Mouse (Mus musculus) spleen, adult 2 months (tissue): ENCODE measurements around the gene Mapk8ip1. TPM values are rescaled to one million over a fixed set of nuclear protein-coding genes. Genes with fewer than 3 reads are reported as not detected.

Experiments
- DNase-seq, 2 experiments: peaks; one replicate each; pipeline versions ENCODE4 v3.0.0 to v3.0.0-alpha.2; 2012 to 2021; ENCODE audit warnings: low spot score in 2 of 2, low read depth in 1 of 2
- H3K27ac ChIP-seq: fragments of 200-500 bp; 2 replicates; pipeline ENCODE4 v1.5.1; 2012; ENCODE audit warnings: low read length, inconsistent platforms; ENCODE audit not compliant: insufficient read depth
- H3K27me3 ChIP-seq: fragments of 200-500 bp; 2 replicates; pipeline ENCODE4 v1.6.1; 2012; ENCODE audit warnings: mild to moderate bottlenecking, moderate library complexity, low read length, inconsistent platforms; ENCODE audit not compliant: control insufficient read depth, insufficient read depth
- H3K36me3 ChIP-seq: fragments of 200-500 bp; 2 replicates; pipeline ENCODE4 v1.6.1; 2012; ENCODE audit warnings: mild to moderate bottlenecking, low read length, inconsistent platforms; ENCODE audit not compliant: control insufficient read depth, insufficient read depth
- H3K4me1 ChIP-seq: fragments of 200-500 bp; 2 replicates; pipeline ENCODE4 v1.6.1; 2011; ENCODE audit warnings: inconsistent platforms; ENCODE audit not compliant: control insufficient read depth, insufficient read depth, insufficient read length
- H3K4me3 ChIP-seq: fragments of 200-500 bp; 2 replicates; pipeline ENCODE4 v1.5.1; 2011; ENCODE audit warnings: mild to moderate bottlenecking, inconsistent platforms; ENCODE audit not compliant: insufficient read depth, insufficient read length; ENCODE audit errors: extremely low read depth
- CTCF ChIP-seq: fragments of 200-500 bp; IDR thresholded peaks from 2 replicates; pipeline ENCODE4 v1.5.1; 2011; ENCODE audit warnings: mild to moderate bottlenecking, inconsistent platforms; ENCODE audit not compliant: insufficient read depth, insufficient read length, insufficient replicate concordance; ENCODE audit errors: extremely low read depth
- POLR2A ChIP-seq: fragments of 200-500 bp; IDR thresholded peaks from 2 replicates; pipeline ENCODE4 v1.6.1; 2011; ENCODE audit warnings: low read depth, low read length, inconsistent platforms
- WGBS: fragments of 180-500 bp; shearing (Covaris S2); methylation state at CpG from one replicate; pipeline ENCODE4 v1.1.7; 2018; 5-methylcytosine and 5-hydroxymethylcytosine counted together
- polyA plus RNA-seq: library from polyadenylated mRNA; depleted of rRNA; stranded (reverse); fragments of >200 nt; gene quantifications from 2 replicates; pipeline ENCODE4 v1.2.3, GENCODE M21; 2012; rRNA removed

Mapk8ip1 gene
- 4.5 and 5.0 TPM in 2 replicates for polyA plus RNA-seq

DNA sequence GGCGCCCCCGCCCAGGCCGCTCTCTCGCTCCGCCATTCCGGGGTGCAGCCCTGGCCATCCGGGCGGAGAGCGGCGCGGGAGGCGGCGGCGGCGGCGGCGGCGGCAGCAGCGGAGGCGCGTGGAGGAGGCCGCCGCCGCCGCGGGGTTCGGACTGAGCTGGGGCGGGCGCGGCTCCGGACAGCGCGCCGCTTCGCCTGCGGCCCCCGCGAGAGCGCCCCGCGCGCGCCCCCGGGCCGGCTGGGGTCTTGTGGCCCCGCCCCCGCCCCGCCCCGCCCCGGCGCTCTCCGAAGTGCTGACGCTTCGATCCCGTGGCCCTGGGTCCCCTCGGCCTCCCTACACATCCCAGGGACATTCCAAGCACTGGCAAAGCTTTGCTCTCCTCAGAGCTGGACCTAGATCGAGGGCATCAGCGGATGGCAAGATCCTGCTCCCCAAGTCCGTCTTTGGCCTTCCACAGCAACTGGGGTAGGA, at the start of gene Mapk8ip1:
Gene Mapk8ip1, minus strand, starts transcription at position 173 of the 471 bp plus-strand sequence.
- TF ChIP-seq CTCF = no peak
- no peak for TF ChIP-seq POLR2A
- Histone ChIP-seq H3K4me1 (no peaks in the 10 kb centered on the region), H3K4me3 (no peak within 1 kb of the TSS; the same call in 1 of the 2 replicates), H3K36me3 (no peaks in the 10 kb centered on the region), H3K27me3 (peaks cover 9% of the 10 kb centered on the region), H3K27ac (no peak within 1 kb of the TSS)
- 31% methylated on average over 33 of the region's 59 CpGs for WGBS
- DNase-seq = no peak

DNA sequence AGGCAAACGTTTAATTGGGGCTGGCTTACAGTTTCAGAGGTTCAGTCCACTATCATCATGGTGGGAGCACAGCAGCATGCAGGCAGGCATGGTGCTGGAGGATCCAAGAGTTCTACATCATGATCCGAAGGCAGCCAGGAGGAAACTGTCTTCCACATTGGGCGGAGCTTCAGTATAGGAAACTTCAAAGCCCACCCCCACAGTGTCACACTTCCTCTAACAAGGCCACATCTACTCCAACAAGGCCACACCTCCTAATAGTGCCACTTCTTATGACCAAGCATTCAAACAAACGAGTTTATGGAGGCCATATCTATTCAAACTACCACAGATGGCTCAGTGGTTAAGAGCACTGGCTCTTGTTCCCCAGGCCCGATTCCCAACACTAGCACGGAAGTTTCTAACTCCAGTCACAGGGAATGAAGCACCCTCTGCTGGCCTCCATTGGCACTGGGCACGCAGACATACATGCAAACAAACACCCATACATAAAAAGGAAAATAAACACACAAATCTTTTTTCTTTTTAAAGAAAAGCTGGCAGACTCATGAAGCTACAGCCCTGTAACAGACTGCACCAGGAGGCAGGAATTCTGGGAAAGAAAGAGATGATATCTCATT, 46.2 kb upstream of the Mapk8ip1 start:
- TF ChIP-seq CTCF (no peak), POLR2A (no peak)
- H3K4me1 ChIP-seq = peaks cover 4% of the 10 kb centered on the region; the same call in 1 of the 2 replicates
- no peaks in the 10 kb centered on the region for H3K27me3 ChIP-seq
- no peak overlapping the region for H3K4me3 ChIP-seq
- DNase-seq = no peak
- 79% methylated on average over 7 of the region's 7 CpGs for WGBS
- 0 out of 2 replicates have a peak, but pooled peaks cover 1% of the 10 kb centered on the region for H3K36me3 ChIP-seq
- H3K27ac ChIP-seq = no peak overlapping the region

DNA sequence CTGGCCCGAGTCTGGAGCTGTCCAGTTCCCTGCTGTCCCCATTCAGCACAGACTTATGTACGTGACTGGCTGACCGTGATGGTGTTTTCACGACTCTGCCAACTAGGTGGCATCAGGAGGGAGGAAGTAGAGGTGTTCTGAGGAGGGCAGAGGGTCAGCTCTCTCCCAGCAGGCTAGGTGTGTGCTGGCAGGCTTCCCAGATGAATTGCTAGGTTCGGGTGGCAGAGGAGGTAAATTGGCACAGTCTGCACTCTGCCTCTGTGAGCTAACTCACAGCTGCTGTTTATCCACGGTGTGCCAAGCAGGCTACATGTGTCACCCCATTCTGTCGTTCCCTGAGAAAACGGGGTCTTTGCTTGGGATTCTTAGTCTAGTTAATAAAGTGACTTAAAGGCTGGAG, 45.6 kb upstream of the Mapk8ip1 start:
- 70% methylated on average over 8 of the region's 8 CpGs for WGBS
- H3K36me3 ChIP-seq = no peaks in the 10 kb centered on the region
- H3K4me3 ChIP-seq = no peak overlapping the region
- TF ChIP-seq POLR2A = no peak
- no peak for TF ChIP-seq CTCF
- DNase-seq = no peak
- no peaks in the 10 kb centered on the region for H3K27me3 ChIP-seq
- no peak overlapping the region for H3K27ac ChIP-seq
- peaks cover 4% of the 10 kb centered on the region; the same call in 1 of the 2 replicates for H3K4me1 ChIP-seq

DNA sequence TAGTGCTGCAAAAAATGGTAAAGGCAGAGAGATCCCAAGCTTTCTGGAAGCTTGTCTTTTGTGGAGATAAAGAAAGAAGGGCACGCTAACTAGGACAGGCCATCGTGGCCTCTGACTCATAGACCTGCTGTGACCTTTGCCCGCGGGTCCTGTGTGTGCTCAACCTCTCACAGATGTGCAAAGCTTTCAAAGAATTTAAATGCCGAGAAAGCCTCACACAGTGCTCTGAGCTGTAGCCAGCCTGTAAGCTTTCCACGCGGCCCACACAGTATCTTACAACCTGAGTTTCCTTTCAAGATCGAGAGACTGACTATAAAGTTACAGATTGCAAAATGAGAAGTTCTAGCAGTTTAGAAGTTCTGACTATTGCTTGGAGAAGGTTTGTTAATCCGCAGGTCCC, 44.8 kb upstream of the Mapk8ip1 start:
- H3K27me3 ChIP-seq = no peaks in the 10 kb centered on the region
- peaks cover 4% of the 10 kb centered on the region; the same call in 1 of the 2 replicates for H3K4me1 ChIP-seq
- WGBS = 67% methylated on average over 9 of the region's 9 CpGs
- no peak overlapping the region for H3K27ac ChIP-seq
- DNase-seq = no peak
- H3K4me3 ChIP-seq = no peak overlapping the region
- no peaks in the 10 kb centered on the region for H3K36me3 ChIP-seq
- TF ChIP-seq CTCF = no peak
- TF ChIP-seq POLR2A = no peak

GRCm38 (mm10) chr2:92444376-92444775, 43.3 kb upstream of the Mapk8ip1 start:
- Histone ChIP-seq H3K4me3 (no peak overlapping the region), H3K4me1 (peaks cover 4% of the 10 kb centered on the region; the same call in 1 of the 2 replicates), H3K27ac (no peak overlapping the region), H3K27me3 (no peaks in the 10 kb centered on the region), H3K36me3 (no peaks in the 10 kb centered on the region)
- TF ChIP-seq POLR2A = no peak
- no peak for TF ChIP-seq CTCF
- 82% methylated on average over 4 of the region's 4 CpGs for WGBS
- no peak for DNase-seq

- Histone ChIP-seq H3K27ac (no peak overlapping the region), H3K4me3 (no peak overlapping the region), H3K27me3 (no peaks in the 10 kb centered on the region), H3K4me1 (peaks cover 4% of the 10 kb centered on the region; the same call in 1 of the 2 replicates), H3K36me3 (no peaks in the 10 kb centered on the region)
- 87% methylated on average over 4 of the region's 4 CpGs for WGBS
- DNase-seq = no peak
- TF ChIP-seq POLR2A = no peak
- no peak for TF ChIP-seq CTCF
These were observed 42.2 kb upstream of the Mapk8ip1 start for GRCm38 (mm10) chr2:92443313-92443712.

DNA sequence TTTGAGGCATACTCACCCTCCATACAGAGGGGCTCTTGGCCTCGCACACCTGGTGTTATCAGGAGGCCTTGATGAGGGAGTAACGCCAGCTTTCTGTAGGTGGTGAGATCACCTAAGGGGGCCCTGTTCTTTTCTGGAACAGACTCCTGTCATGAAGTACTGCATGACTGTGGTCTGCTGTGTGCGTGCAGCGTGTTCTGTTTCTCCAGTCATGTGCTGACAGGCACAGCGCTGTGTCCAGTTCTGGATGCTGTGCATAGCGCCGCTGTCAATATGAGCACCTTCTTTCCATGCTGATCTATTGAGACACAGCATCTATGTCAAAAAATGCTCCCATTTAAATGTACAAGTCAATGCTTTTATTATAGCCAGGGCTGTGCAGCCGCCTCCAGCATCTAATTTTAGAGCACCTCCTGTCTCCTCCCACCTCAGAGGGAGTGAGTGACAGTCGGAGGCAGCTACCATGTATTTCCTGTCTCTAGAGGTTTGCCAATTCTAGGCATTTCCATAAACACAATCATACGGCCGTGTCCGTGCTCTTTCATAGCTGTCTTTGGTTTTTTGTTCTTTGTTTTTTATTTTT, 41.4 kb upstream of the Mapk8ip1 start:
- no peak for DNase-seq
- TF ChIP-seq CTCF = no peak
- TF ChIP-seq POLR2A = no peak
- no peak overlapping the region for H3K4me3 ChIP-seq
- H3K36me3 ChIP-seq = no peaks in the 10 kb centered on the region
- no peak overlapping the region for H3K27ac ChIP-seq
- 43% methylated on average over 12 of the region's 12 CpGs for WGBS
- peaks cover 4% of the 10 kb centered on the region; the same call in 1 of the 2 replicates for H3K4me1 ChIP-seq
- no peaks in the 10 kb centered on the region for H3K27me3 ChIP-seq
